Mouse (Mus musculus) spleen, adult 2 months (tissue): ENCODE measurements at regions not wholly inside any gene's neighbourhood (a gene's known extent, or its start where the extent isn't known, plus 50 kb on each side); places are given as distances from the start of the nearest gene placed in this dataset.

ENCODE experiments used
- DNase-seq, 2 experiments: peaks; one replicate each; pipeline versions ENCODE4 v3.0.0 to v3.0.0-alpha.2; 2012 to 2021; ENCODE audit warnings: low spot score in 2 of 2, low read depth in 1 of 2
- H3K27ac ChIP-seq: fragments of 200-500 bp; 2 replicates; pipeline ENCODE4 v1.5.1; 2012; ENCODE audit warnings: low read length, inconsistent platforms; ENCODE audit not compliant: insufficient read depth
- H3K27me3 ChIP-seq: fragments of 200-500 bp; 2 replicates; pipeline ENCODE4 v1.6.1; 2012; ENCODE audit warnings: mild to moderate bottlenecking, moderate library complexity, low read length, inconsistent platforms; ENCODE audit not compliant: control insufficient read depth, insufficient read depth
- H3K36me3 ChIP-seq: fragments of 200-500 bp; 2 replicates; pipeline ENCODE4 v1.6.1; 2012; ENCODE audit warnings: mild to moderate bottlenecking, low read length, inconsistent platforms; ENCODE audit not compliant: control insufficient read depth, insufficient read depth
- H3K4me1 ChIP-seq: fragments of 200-500 bp; 2 replicates; pipeline ENCODE4 v1.6.1; 2011; ENCODE audit warnings: inconsistent platforms; ENCODE audit not compliant: control insufficient read depth, insufficient read depth, insufficient read length
- H3K4me3 ChIP-seq: fragments of 200-500 bp; 2 replicates; pipeline ENCODE4 v1.5.1; 2011; ENCODE audit warnings: mild to moderate bottlenecking, inconsistent platforms; ENCODE audit not compliant: insufficient read depth, insufficient read length; ENCODE audit errors: extremely low read depth
- CTCF ChIP-seq: fragments of 200-500 bp; IDR thresholded peaks from 2 replicates; pipeline ENCODE4 v1.5.1; 2011; ENCODE audit warnings: mild to moderate bottlenecking, inconsistent platforms; ENCODE audit not compliant: insufficient read depth, insufficient read length, insufficient replicate concordance; ENCODE audit errors: extremely low read depth
- POLR2A ChIP-seq: fragments of 200-500 bp; IDR thresholded peaks from 2 replicates; pipeline ENCODE4 v1.6.1; 2011; ENCODE audit warnings: low read depth, low read length, inconsistent platforms
- WGBS: fragments of 180-500 bp; shearing (Covaris S2); methylation state at CpG from one replicate; pipeline ENCODE4 v1.1.7; 2018; 5-methylcytosine and 5-hydroxymethylcytosine counted together

DNA sequence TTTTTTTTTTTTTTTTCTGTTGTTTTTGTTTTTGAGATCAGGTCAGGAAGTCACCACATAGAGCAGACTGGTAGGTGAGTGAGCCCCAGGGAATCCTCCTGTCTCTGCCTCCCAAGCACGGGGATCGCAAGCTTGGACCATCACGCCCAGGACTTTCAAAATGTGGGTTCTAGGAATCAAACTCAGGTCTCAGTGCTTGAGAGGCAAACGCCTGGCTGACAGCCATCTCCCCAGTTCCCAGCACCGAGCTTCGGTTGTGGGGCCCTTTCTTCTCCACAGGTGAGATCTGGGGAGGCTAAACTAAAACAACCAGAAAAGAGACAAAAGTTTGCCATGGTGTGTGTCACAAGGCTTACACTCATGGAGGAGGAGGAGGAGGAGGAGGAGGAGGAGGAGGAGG is 84.5 kb downstream of the Mis18a start:
- no peak for DNase-seq
- no peak overlapping the region for H3K4me3 ChIP-seq
- H3K27me3 ChIP-seq, result no peaks in the 10 kb centered on the region
- no peak overlapping the region for H3K27ac ChIP-seq
- no peak for TF ChIP-seq POLR2A
- TF ChIP-seq CTCF, result no peak
- H3K4me1 ChIP-seq, result no peaks in the 10 kb centered on the region
- 87% methylated on average over 6 of the region's 6 CpGs for WGBS
- H3K36me3 ChIP-seq, result no peaks in the 10 kb centered on the region

- WGBS, result 45% methylated on average over 12 of the region's 12 CpGs
- Histone ChIP-seq H3K36me3 (no peaks in the 10 kb centered on the region), H3K27ac (no peak overlapping the region), H3K4me3 (no peak overlapping the region), H3K27me3 (no peaks in the 10 kb centered on the region), H3K4me1 (no peaks in the 10 kb centered on the region)
- no peak for DNase-seq
- no peak for TF ChIP-seq POLR2A
- no peak for TF ChIP-seq CTCF
Observed at GRCm38 (mm10) chr16:90635216-90635615, 92.0 kb downstream of the Mis18a start.

DNA sequence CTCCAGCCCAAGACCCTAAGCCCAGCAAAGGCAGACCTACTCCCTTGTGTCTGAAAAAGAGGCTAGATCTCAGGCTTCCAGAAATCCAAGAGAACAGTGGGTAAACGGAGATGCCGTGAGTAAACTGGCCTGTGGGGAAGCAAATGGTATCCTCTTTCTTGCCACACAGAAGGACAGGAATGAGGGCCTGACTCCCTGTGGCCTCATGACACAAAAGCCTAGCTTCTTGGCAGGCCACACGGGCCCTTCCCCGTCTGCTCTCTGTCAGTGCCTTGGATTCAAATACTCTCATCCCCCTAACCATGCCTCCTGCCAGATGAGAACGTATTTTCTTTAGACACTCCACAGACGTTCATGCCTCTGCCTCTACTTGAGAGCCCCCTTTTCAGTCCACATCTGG is 97.2 kb downstream of the Mis18a start:
- Histone ChIP-seq H3K4me1 (no peaks in the 10 kb centered on the region), H3K27ac (no peak overlapping the region), H3K4me3 (no peak overlapping the region), H3K27me3 (no peaks in the 10 kb centered on the region), H3K36me3 (no peaks in the 10 kb centered on the region)
- no peak for DNase-seq
- TF ChIP-seq CTCF (no peak), POLR2A (no peak)
- WGBS, result 81% methylated on average over 6 of the region's 6 CpGs

DNA sequence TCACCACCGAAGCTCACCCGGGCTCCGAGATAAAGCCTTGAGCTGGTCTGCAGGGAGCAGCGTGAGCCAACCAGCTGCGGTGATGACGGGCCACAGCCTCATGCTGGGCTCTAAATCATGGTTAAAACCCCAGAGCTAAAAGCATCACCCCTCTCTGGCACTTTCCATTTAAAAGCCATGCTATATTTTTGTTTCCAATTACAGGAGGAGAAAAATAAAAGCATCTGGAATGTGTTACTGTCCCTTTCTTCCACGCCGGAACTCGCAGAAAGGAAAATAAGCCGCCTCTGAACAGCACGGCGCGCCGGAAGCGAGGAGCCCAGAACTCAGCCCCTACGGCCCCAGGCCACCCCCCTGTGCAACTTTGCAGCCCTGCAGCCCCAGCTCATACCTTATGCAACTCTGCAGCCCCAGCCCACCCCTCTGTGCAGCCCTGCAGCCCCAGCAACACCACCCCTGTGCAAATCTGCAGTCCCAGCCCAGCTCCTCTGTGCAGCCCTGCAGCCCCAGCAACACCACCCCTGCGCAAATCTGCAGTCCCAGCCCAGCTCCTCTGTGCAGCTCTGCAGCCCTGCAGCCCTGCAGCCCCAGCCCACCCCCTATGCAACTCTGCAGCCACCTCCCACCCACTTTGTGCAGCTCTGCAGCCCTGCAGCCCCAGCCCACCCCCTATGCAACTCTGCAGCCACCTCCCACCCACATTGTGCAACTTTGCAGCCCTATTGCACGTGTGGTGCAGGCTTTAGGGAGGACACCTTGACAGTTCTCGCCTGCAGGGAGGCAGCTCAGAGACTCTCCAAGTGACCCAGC is 97.9 kb downstream of the Mis18a start:
- 63% methylated on average over 19 of the region's 19 CpGs for WGBS
- H3K27ac ChIP-seq, result no peak overlapping the region

DNA sequence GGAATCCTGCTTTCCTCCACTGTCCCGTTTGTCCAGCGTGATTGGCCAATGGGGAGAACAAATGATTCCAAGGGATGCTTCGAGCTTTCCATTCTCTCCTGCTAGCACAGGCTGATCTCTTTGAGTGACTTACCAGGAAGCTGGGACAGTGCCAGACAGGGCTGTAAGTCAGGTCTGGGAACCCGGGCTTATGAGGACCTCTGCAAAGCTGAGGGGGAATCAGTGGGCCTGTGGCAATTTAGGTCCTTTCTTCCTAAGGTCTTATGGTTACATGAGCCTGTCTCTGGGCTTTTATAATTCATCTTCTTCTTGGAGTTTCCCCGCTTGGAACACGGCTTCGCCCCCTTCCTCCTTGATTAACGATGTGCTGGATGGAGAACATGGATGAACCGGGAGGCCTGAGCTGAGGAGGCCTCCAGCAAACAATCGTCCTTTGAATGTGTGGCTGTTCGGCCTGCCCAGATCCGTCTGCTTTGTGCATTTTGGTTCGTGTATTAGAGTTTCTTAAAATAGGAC is 98.5 kb downstream of the Mis18a start:
- no peak for DNase-seq
- Histone ChIP-seq H3K4me3 (no peak overlapping the region), H3K36me3 (no peaks in the 10 kb centered on the region), H3K27ac (no peak overlapping the region), H3K4me1 (no peaks in the 10 kb centered on the region), H3K27me3 (no peaks in the 10 kb centered on the region)
- TF ChIP-seq POLR2A (no peak), CTCF (no peak)
- WGBS, result 67% methylated on average over 13 of the region's 13 CpGs

More for the DNA sequence above, 97.9 kb downstream of the Mis18a start:
- Histone ChIP-seq H3K27me3 (no peaks in the 10 kb centered on the region), H3K4me1 (no peaks in the 10 kb centered on the region), H3K4me3 (no peak overlapping the region), H3K36me3 (no peaks in the 10 kb centered on the region)
- no peak for DNase-seq
- TF ChIP-seq POLR2A (no peak), CTCF (no peak)

GRCm38 (mm10) chr16:90626035-90626670 is 101.1 kb downstream of the Mis18a start:
- Histone ChIP-seq H3K27me3 (no peaks in the 10 kb centered on the region), H3K27ac (no peak overlapping the region), H3K4me3 (no peak overlapping the region), H3K4me1 (no peaks in the 10 kb centered on the region), H3K36me3 (no peaks in the 10 kb centered on the region)
- no peak for DNase-seq
- WGBS, result 77% methylated on average over 9 of the region's 9 CpGs
- TF ChIP-seq CTCF, result no peak
- no peak for TF ChIP-seq POLR2A
